Mouse (Mus musculus): ENCODE data around the gene Mfsd11. TPM values are rescaled to one million over a fixed set of nuclear protein-coding genes. Genes with fewer than 3 reads are reported as not detected.

Mfsd11 gene
- total and polyA plus RNA-seq, 3 experiments, result 25.4 to 25.7 TPM; not detected in 1

GRCm38 (mm10) chr11:116854279-116854678 is 2.0 kb downstream of the Mfsd11 start (continued):
- no peak for TF ChIP-seq TCF12 (IDR thresholded peaks at IDR 0.05; ENCODE audit: low read depth, low read length)
- TF ChIP-seq POLR2AphosphoS2 (IDR thresholded peaks at IDR 0.05; ENCODE audit: low read length), result no peak
- TF ChIP-seq HCFC1 (IDR thresholded peaks at IDR 0.05; ENCODE audit: low read depth, low read length), result peak; percentile 30; the same call in 1 of the 2 replicates
- TF ChIP-seq BHLHE40 (IDR thresholded peaks at IDR 0.05; ENCODE audit: borderline replicate concordance, low read depth, low read length), result no peak
- TF ChIP-seq MYC (IDR thresholded peaks at IDR 0.05; ENCODE audit: low read depth, low read length), result no peak
- no peak for TF ChIP-seq E2F4 (IDR thresholded peaks at IDR 0.05; ENCODE audit: borderline replicate concordance, low read depth, low read length)
- TF ChIP-seq JUND (IDR thresholded peaks at IDR 0.05; ENCODE audit: low read depth, low read length), result no peak
- TF ChIP-seq RCOR1 (IDR thresholded peaks at IDR 0.05; ENCODE audit: low read depth, low read length), result no peak; the same call in 1 of the 2 replicates
- no peak for TF ChIP-seq SIN3A (IDR thresholded peaks at IDR 0.05; ENCODE audit: low read length)
- no peak for TF ChIP-seq ZC3H11A (IDR thresholded peaks at IDR 0.05; ENCODE audit: low read depth, low read length)
- no peak for TF ChIP-seq MEF2A (IDR thresholded peaks at IDR 0.05; ENCODE audit: extremely low read depth, insufficient replicate concordance, low read depth, low read length, poor library complexity, severe bottlenecking)
- TF ChIP-seq POLR2AphosphoS5 (IDR thresholded peaks at IDR 0.05; ENCODE audit: borderline replicate concordance, low read depth, low read length), result no peak
- no peak for TF ChIP-seq MAFK (IDR thresholded peaks at IDR 0.05; ENCODE audit: borderline replicate concordance, low read depth, low read length)

- Histone ChIP-seq H3K79me2 (ENCODE audit: control insufficient read depth, insufficient read depth, low read length, poor library complexity) (peaks cover 24% of the 10 kb centered on the region), H3K36me3 (ENCODE audit: control insufficient read depth in 1 of 2, insufficient read depth in 2 of 2, low read length in 2 of 2) (peaks cover 0 to 22% of the 10 kb centered on the region in 2 experiments; a peak in 2 of 4 replicates)
- no peak for TF ChIP-seq KAT2A (conservative IDR thresholded peaks at IDR 0.05; ENCODE audit: low read depth, low read length)
- TF ChIP-seq USF1 (IDR thresholded peaks at IDR 0.05; ENCODE audit: low read depth, low read length), result no peak
- no peak for TF ChIP-seq RAD21 (IDR thresholded peaks at IDR 0.05; ENCODE audit: low read depth, low read length)
- no peak for TF ChIP-seq BHLHE40 (IDR thresholded peaks at IDR 0.05; ENCODE audit: borderline replicate concordance, low read depth, low read length)
- TF ChIP-seq MAZ (IDR thresholded peaks at IDR 0.05; ENCODE audit: low read depth, low read length), result no peak
- TF ChIP-seq TAL1 (IDR thresholded peaks at IDR 0.05; ENCODE audit: low read length), result peak; percentile 34; the same call in 1 of the 2 replicates
- no peak for TF ChIP-seq ZNF384 (IDR thresholded peaks at IDR 0.05; ENCODE audit: low read depth, low read length)
- no peak for TF ChIP-seq POLR2AphosphoS5 (IDR thresholded peaks at IDR 0.05; ENCODE audit: borderline replicate concordance, low read depth, low read length)
- TF ChIP-seq MEF2A (IDR thresholded peaks at IDR 0.05; ENCODE audit: extremely low read depth, insufficient replicate concordance, low read depth, low read length, poor library complexity, severe bottlenecking), result no peak
- TF ChIP-seq CHD2 (IDR thresholded peaks at IDR 0.05; ENCODE audit: low read length), result no peak
- TF ChIP-seq JUND (IDR thresholded peaks at IDR 0.05; ENCODE audit: low read depth, low read length), result no peak
- TF ChIP-seq SIN3A (IDR thresholded peaks at IDR 0.05; ENCODE audit: low read length), result peak; percentile 59; the same call in 1 of the 2 replicates
- no peak for TF ChIP-seq MYB (IDR thresholded peaks at IDR 0.05; ENCODE audit: low read depth, low read length)
- peak in 1 of 2 experiments; percentile 42; a peak in 1 of 4 replicates for TF ChIP-seq EP300 (IDR thresholded peaks at IDR 0.05; ENCODE audit: low read depth in 1 of 2, low read length in 2 of 2)
- TF ChIP-seq E2F4 (IDR thresholded peaks at IDR 0.05; ENCODE audit: borderline replicate concordance, low read depth, low read length), result no peak
- no peak for TF ChIP-seq ZKSCAN1 (IDR thresholded peaks at IDR 0.05; ENCODE audit: low read depth, low read length)
- no peak for TF ChIP-seq CTCF (IDR thresholded peaks at IDR 0.05 in 2 of 3, conservative IDR thresholded peaks at IDR 0.05 in 1 of 3; ENCODE audit: control insufficient read depth in 1 of 3, insufficient read depth in 1 of 3, low read depth in 2 of 3, low read length in 3 of 3, poor library complexity in 1 of 3, severe bottlenecking in 1 of 3)
- peak; percentile 55; the same call in 1 of the 2 replicates for TF ChIP-seq TBP (IDR thresholded peaks at IDR 0.05; ENCODE audit: low read depth, low read length)
- no peak for TF ChIP-seq MAFK (IDR thresholded peaks at IDR 0.05; ENCODE audit: borderline replicate concordance, low read depth, low read length)
- TF ChIP-seq HCFC1 (IDR thresholded peaks at IDR 0.05; ENCODE audit: low read depth, low read length), result peak; percentile 51; the same call in 1 of the 2 replicates
- TF ChIP-seq POLR2A (IDR thresholded peaks at IDR 0.05; ENCODE audit: control insufficient read depth in 1 of 2, insufficient read depth in 1 of 2, low read depth in 1 of 2, low read length in 2 of 2, poor library complexity in 1 of 2), result peak in 1 of 2 experiments; percentile 35; a peak in 1 of 4 replicates
- no peak for TF ChIP-seq NELFE (IDR thresholded peaks at IDR 0.05; ENCODE audit: low read depth, low read length)
- no peak; the same call in 1 of the 2 replicates for TF ChIP-seq TCF12 (IDR thresholded peaks at IDR 0.05; ENCODE audit: low read depth, low read length)
- peak; percentile 70 for TF ChIP-seq MYC (IDR thresholded peaks at IDR 0.05; ENCODE audit: low read depth, low read length)
- TF ChIP-seq MXI1 (IDR thresholded peaks at IDR 0.05; ENCODE audit: low read depth, low read length), result peak; percentile 22
- TF ChIP-seq GABPA (IDR thresholded peaks at IDR 0.05; ENCODE audit: low read depth, low read length), result no peak
- no peak for TF ChIP-seq ELF1 (IDR thresholded peaks at IDR 0.05; ENCODE audit: low read depth, low read length)
- no peak for TF ChIP-seq RCOR1 (IDR thresholded peaks at IDR 0.05; ENCODE audit: low read depth, low read length)
- peak; percentile 75 for TF ChIP-seq GATA1 (IDR thresholded peaks at IDR 0.05; ENCODE audit: low read depth, low read length)
Observed at GRCm38 (mm10) chr11:116857183-116857850, 5.1 kb downstream of the Mfsd11 start.

More at GRCm38 (mm10) chr11:116857183-116857850, 5.1 kb downstream of the Mfsd11 start:
- H3K4me1 ChIP-seq (ENCODE audit: control insufficient read depth in 1 of 2, insufficient read depth in 2 of 2, low read length in 2 of 2), result peaks cover 6 to 12% of the 10 kb centered on the region in 2 experiments
- no peaks in the 10 kb centered on the region for H3K27me3 ChIP-seq (ENCODE audit: control insufficient read depth in 1 of 2, insufficient read depth in 2 of 2, low read length in 2 of 2)
- H3K9ac ChIP-seq (ENCODE audit: control insufficient read depth, low read depth, low read length, poor library complexity, severe bottlenecking), result peak overlapping the region; percentile 44
- H3K27ac ChIP-seq (ENCODE audit: control insufficient read depth, low read depth, low read length), result peak overlapping the region; percentile 69
- DNase-seq (ENCODE audit: low read depth, low spot score), result peak; percentile 86
- H3K4me3 ChIP-seq (ENCODE audit: control insufficient read depth in 1 of 2, insufficient read depth in 1 of 2, low read depth in 2 of 2, low read length in 2 of 2), result peak overlapping the region; percentile 30 to 37
- H3K9me3 ChIP-seq (replicated peaks; ENCODE audit: insufficient read depth, low read length), result no peaks in the 10 kb centered on the region
